Mouse (Mus musculus) urinary bladder, postnatal 10 days (tissue): ENCODE measurements around the gene Dkk3.

Experiments used
- DNase-seq: peaks from one replicate; pipeline ENCODE4 v3.0.0; 2022; ENCODE audit warnings: low spot score

The Dkk3 gene

DNA sequence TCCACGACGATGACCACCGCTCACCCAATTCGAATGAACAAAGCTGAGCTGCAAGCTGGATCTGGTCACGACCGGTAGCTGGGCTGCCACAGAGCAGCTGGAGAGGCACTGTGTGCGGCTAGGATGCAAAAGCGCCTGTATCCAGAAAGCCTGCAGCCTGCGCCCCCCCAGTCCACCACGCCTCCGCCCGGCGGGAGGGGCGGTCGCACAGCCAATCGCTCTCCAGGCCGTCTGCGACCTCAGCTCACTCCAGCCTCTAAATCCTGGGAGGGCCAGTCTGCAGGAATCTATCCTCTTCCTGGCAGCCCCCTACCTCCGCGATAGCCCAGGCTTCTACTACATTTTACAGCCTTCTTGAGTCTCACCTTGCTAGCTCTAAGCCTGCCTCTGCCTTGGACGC, at the start of gene Dkk3:
Gene Dkk3, minus strand, starts transcription at position 116 of the 400 bp plus-strand sequence.
- DNase-seq, result no peak

DNA sequence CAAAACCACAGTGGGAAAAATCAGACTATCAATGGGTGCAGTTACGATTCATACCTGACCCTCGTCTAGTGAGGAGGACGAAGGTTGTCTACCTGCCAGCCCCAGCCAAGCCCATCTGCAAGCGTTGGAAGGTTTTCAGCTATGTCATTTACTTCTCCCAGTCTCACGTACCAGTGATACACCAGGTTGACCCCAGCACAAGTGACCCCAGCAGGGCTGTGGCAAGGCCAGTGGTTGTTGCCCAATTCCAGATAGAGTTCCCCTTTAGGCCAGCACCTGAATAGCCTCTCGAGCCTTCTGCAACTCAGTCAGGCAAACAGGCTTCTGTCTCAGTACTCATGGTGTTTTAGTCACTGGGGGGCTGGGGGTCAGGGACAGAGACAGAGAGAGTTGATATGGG, 48.9 kb upstream of the Dkk3 start:
- DNase-seq, result no peak

DNA sequence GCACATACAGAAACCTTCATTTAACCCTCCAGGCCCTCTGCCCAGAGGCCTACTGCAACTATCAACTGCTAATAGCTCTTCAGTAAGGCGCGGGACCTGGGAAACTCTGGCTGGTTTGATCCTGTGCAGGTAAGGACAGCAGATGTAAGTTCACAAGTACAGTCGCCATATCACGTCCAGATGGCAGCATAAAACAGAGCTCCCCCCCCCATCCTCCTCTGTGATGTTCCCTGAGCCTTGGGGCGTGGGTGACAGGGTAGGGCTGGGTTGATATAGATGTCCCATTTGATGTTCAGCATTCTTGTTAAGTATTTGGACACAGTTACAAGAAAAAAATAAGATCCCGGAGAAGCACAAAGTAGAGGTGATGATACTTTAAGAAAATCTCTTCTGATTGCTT, 46.7 kb upstream of the Dkk3 start:
- no peak for DNase-seq

GRCm38 (mm10) chr7:112204380-112204963, 45.6 kb upstream of the Dkk3 start:
- DNase-seq, result no peak

- no peak for DNase-seq
Measured at GRCm38 (mm10) chr7:112203937-112204336, 45.1 kb upstream of the Dkk3 start.

DNA sequence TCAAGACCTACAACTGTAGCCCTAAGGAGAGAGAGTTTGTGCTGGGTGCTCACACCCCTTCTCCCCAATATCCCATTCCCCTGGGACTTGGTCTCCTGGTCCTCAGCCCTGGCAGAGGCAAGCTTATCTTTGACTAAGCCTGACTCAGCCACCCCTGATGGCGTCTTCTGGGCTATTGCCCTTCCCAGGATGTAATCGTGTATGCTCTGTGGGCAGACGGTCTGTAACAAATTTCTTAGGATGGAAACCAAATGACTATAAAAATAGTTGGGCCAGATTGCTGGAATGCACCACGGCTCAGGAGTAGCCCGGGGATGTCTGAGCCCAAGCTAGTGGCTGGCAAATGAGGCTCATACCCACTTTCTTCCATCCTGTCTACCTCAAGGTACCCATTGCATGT, 44.0 kb upstream of the Dkk3 start:
- DNase-seq, result no peak

- no peak for DNase-seq
Measured at GRCm38 (mm10) chr7:112202194-112202593, 43.3 kb upstream of the Dkk3 start.

DNA sequence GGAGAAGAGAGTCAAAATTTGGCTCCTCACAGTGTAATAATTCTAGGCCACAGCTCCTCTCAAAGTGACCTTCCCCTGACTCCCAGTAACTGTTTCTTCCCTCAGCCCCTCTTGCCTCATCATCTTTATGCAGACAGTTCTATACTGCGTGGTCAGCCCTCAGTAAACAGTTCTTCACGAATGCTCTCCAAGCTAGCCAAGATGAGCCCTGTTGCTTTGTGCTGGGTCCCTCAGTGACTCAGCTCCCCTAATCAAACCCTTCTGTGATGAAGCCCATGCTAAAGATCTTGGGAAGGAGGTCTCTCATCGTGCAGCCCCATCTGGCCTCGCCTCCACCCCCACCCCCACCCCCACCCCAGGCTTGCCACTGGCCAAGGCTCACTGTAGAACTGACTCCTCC, 41.9 kb upstream of the Dkk3 start:
- DNase-seq, result no peak

DNA sequence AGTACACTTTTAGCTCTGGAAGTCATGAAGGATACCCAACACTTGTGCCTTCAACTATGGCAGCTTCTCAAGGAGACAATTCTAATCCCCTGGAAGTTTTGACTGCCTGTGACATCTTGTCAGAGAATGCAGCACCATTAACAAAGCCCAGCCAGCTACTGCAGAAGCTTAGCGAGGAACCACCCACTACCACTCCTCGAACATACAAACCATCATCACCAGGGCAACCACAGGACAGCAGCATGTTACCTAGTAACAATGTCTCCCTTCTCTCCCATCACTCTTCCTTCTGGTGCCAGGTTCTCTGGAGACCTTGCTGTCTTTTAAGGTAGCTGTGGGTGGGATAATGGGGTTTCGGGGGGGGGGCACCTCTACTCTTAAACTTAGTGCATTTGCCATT, 40.5 kb upstream of the Dkk3 start:
- DNase-seq, result no peak

DNA sequence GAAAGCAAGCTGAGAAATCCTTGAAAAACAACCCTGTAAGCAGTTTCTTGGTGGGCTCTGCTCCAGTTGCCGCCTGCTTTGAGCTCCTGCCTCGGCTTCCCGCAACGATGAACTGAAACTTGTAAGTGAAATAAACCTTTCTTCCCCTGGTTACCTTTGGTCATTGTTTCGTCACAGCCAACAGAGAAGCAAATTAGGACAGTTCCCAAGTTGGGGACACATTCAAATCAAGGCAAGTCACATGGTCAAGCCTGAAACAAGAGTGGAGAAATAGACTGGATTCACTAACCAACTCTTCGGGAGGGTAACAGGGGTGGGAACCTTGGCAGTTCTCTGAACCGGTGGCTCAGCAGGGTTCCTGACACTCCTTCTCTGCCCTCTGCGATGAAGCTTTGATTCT, 38.6 kb upstream of the Dkk3 start:
- DNase-seq, result no peak

GRCm38 (mm10) chr7:112194286-112194685, 35.4 kb upstream of the Dkk3 start:
- DNase-seq, result no peak

DNA sequence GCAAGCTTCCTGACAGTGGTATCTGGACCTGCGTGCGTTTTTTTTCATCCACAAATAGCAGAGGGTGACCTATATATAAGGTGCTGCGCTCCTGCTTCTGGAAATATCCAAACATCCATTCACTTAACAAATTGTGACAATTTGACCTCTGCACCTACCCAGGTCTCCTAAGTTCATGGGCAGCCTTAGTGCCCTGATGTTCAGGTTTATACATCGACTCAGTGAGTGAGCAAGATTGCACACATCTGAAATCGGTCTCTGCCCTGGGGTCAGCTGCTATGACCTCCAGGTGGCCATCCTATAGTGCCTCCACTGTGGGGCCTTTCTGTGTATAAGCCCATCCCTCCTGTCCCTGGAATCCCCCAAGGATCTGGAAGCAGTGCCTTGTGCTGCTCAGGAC, 33.9 kb upstream of the Dkk3 start:
- no peak for DNase-seq

DNA sequence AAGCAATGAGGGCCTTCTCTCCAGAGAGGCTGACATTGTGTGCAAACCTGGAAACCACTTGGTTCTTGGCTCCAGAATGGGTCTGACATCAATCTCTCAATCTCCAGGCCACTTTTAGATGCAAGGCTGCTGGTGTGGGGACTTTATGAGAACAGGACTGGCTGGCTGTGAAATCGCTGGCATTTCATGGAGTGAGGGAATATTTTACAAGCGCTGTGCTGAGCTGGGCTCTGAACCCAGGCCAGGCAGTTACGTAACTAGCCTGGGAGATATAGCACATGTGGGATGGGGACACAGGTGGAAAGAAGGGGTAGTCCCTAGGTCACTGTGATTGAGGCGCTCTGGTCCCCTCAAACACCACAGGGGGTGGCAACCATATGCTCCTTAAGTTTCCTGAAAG, 33.4 kb upstream of the Dkk3 start:
- no peak for DNase-seq

- no peak for DNase-seq
Measured at GRCm38 (mm10) chr7:112187536-112188459, 28.9 kb upstream of the Dkk3 start.

GRCm38 (mm10) chr7:112186871-112187270, 28.0 kb upstream of the Dkk3 start:
- DNase-seq, result no peak

DNA sequence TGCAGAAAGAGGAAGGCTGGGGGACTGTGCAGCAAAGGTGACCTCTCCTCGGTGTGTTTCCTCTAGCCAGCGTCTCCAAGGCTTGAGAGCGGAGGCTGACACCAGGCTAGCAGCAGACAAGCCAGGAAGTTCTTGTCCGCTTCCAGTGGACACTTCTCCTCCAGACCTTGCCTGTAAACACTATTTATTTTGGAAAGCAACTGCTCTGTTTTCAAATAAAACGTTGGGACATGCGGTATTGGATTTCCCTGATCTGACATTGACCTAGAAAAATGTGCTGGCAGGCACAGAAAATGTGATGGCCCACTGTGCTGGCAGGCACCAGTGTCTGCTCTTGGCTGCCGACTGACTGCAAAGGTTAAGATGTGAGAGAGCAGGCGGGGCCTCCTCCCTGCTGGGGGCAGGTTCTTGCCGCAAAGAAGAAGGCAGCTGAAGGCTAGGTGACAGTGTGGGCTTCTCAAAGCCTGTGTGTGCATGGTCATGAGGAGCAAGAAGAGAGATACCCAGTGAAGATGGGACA, 26.4 kb upstream of the Dkk3 start:
- no peak for DNase-seq

DNA sequence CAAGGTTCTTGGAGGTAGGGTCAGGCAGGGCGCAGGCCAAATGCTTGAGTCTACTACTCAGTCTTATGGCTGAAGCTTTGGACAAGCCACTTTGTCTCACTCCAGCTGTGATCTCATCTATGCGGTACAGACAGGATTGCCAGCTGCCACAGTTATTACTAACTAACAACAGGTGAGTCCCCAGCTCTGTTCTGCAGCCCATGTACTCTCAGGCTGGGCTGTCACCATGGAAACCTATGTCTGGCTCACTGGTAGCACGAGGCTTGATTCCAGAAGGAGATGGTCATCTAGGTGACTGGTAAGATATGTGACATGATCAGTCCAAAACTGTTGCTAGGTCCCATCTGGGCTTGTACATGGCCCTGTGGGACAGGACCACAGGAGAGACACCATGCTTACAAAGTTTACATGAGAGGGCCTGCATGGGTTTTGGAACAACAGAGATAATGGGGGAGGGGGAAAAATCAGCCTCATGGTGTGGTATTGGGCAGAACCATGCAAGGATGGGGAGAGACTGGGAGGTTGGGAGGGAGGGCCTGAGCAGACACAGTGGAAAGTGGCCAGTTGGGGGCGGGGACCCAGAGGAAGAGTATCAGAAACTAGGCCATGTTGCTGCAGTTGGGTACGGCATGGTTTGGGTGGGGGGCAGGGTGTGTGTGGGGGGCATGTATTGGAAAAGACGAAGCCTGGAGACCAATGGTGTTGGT, 25.8 kb upstream of the Dkk3 start:
- DNase-seq, result no peak

- DNase-seq, result peak; percentile 74
Measured at GRCm38 (mm10) chr7:112183258-112183841, 24.5 kb upstream of the Dkk3 start.

- peak; percentile 51 for DNase-seq
Measured at GRCm38 (mm10) chr7:112180235-112180705, 21.4 kb upstream of the Dkk3 start.

- no peak for DNase-seq
Measured at GRCm38 (mm10) chr7:112176627-112177026, 17.8 kb upstream of the Dkk3 start.

DNA sequence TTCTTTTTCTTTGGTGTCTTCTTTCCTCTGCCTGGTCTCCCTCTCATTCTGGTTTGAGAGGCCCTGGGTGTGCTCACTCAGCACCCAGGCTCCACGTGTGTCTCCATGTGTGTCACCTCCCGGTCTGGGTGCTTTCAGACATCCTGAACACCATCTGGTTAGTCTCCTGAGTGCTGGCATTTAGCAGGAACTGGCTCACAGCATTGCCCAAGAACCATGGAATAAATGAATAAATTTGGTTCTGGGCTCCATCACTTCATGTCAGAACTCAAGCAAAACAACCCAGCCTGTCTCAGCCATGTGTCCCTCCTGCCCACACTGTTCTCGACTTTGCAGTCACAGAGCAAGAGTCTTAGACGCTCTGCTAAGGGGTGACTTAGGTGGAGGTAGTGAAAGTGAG, 13.8 kb upstream of the Dkk3 start:
- DNase-seq, result no peak
